Mouse (Mus musculus) midbrain, embryonic 14.5 days (tissue): ENCODE measurements around the gene Gm49373. TPM values are rescaled to one million over a fixed set of nuclear protein-coding genes. Genes with fewer than 3 reads are reported as not detected.
"Not testable (repeated sequence)": the region's sequence is repeated elsewhere in the genome, so short reads cannot be mapped to it uniquely, and the experiment has no call there.

Experiments
- ATAC-seq: fragments of 200-750 bp; cut with Nextera tagmentation; 2 replicates; pipeline ENCODE4 v1.8.0; 2017; ENCODE audit warnings: moderate number of reproducible peaks, moderate library complexity; ENCODE audit not compliant: low FRiP score, low TSS enrichment
- DNase-seq: peaks from one replicate; pipeline ENCODE4 v3.0.0-alpha.2; 2015
- H3K27ac ChIP-seq: fragments of 300-500 bp; sonication (generic); replicated peaks from 2 replicates; pipeline ENCODE4 v1.5.1; 2014; ENCODE audit warnings: mild to moderate bottlenecking, low read depth, low read length, moderate library complexity
- H3K27me3 ChIP-seq: fragments of 300-500 bp; sonication (generic); 2 replicates; pipeline ENCODE4 v1.6.1; 2014; ENCODE audit warnings: low read length, control low read depth, mixed read lengths; ENCODE audit not compliant: control insufficient read depth, insufficient read depth
- H3K36me3 ChIP-seq: fragments of 300-500 bp; sonication (generic); 2 replicates; pipeline ENCODE4 v1.6.1; 2014; ENCODE audit warnings: low read length, control low read depth; ENCODE audit not compliant: control insufficient read depth, insufficient read depth
- H3K4me1 ChIP-seq: fragments of 300-500 bp; sonication (generic); 2 replicates; pipeline ENCODE4 v1.6.1; 2014; ENCODE audit warnings: mild to moderate bottlenecking, antibody characterized with exemption, low read length, control low read depth; ENCODE audit not compliant: control insufficient read depth, insufficient read depth
- H3K4me2 ChIP-seq: fragments of 300-500 bp; sonication (generic); 2 replicates; pipeline ENCODE4 v1.6.1; 2014; ENCODE audit warnings: mild to moderate bottlenecking, low read length, moderate library complexity
- H3K4me3 ChIP-seq: fragments of 300-500 bp; sonication (generic); replicated peaks from 2 replicates; pipeline ENCODE4 v1.5.1; 2014; ENCODE audit warnings: low read depth, low read length
- H3K9ac ChIP-seq: fragments of 300-500 bp; sonication (generic); replicated peaks from 2 replicates; pipeline ENCODE4 v1.6.1; 2014; ENCODE audit warnings: mild to moderate bottlenecking, low read length, moderate library complexity
- H3K9me3 ChIP-seq: fragments of 300-500 bp; sonication (generic); 2 replicates; pipeline ENCODE4 v1.6.1; 2016; ENCODE audit warnings: low read length, control low read depth, mixed read lengths; ENCODE audit not compliant: control insufficient read depth
- WGBS: fragments of 180-500 bp; shearing (Covaris S2); extraction: QIAGEN DNeasy Blood & Tissue Kit; methylation state at CpG from one replicate; pipeline ENCODE4 v1.1.7; 2014; 5-methylcytosine and 5-hydroxymethylcytosine counted together
- polyA plus RNA-seq: library from polyadenylated mRNA; unstranded; fragments of >200 nt; fragmentation: Nextera tagmentation; extraction: Ambion mirVana; gene quantifications from 2 replicates; pipeline ENCODE4 v1.2.1, GENCODE M21; 2014

Gm49373 gene
- polyA plus RNA-seq, 1 experiment from 2014 or later = 1.3 TPM

GRCm38 (mm10) chr9:21045235-21045634, 27.7 kb downstream of the Gm49373 start:
- Histone ChIP-seq H3K4me1 (no peaks in the 10 kb centered on the region), H3K9me3 (no peaks in the 10 kb centered on the region), H3K4me2 (no peak overlapping the region), H3K4me3 (no peak overlapping the region), H3K36me3 (no peaks in the 10 kb centered on the region), H3K27ac (no peak overlapping the region), H3K27me3 (peaks cover 2% of the 10 kb centered on the region; the same call in 1 of the 2 replicates), H3K9ac (no peak overlapping the region)
- ATAC-seq (no peak), DNase-seq (no peak)
- WGBS = 80% methylated on average over 3 of the region's 3 CpGs

DNA sequence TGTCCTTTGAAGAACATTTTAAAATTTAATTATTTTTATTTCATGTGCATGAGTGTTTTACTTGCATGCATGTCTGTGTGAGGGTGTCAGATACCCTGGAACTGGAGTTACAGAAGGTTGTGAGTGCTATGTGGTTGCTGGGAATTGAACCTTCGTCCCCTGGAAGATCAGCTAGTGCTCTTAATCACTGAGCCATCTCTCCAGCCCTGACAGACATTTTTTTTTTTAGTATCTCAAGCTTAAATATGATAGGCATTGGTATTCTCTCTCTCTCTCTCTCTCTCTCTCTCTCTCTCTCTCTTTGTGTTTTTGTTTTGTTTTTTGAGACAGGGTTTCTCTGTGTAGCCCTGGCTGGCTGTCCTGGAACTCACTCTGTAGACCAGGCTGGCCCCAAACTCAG, 28.1 kb downstream of the Gm49373 start:
- not testable (repeated sequence) for H3K9me3 ChIP-seq, H3K27ac ChIP-seq, H3K9ac ChIP-seq, H3K4me1 ChIP-seq, H3K4me2 ChIP-seq, H3K36me3 ChIP-seq, H3K27me3 ChIP-seq, ATAC-seq, H3K4me3 ChIP-seq, DNase-seq
- WGBS = 53% methylated on average over 1 of the region's 1 CpGs

- H3K36me3 ChIP-seq = no peaks in the 10 kb centered on the region
- no peak overlapping the region for H3K27ac ChIP-seq
- H3K4me1 ChIP-seq = no peaks in the 10 kb centered on the region
- peaks cover 18% of the 10 kb centered on the region for H3K27me3 ChIP-seq
- WGBS = 82% methylated on average over 4 of the region's 4 CpGs
- no peak for DNase-seq
- no peak overlapping the region for H3K4me3 ChIP-seq
- H3K9me3 ChIP-seq = no peaks in the 10 kb centered on the region
- H3K9ac ChIP-seq = no peak overlapping the region
- no peak for ATAC-seq
- no peak overlapping the region for H3K4me2 ChIP-seq
Observed at GRCm38 (mm10) chr9:21043563-21043962, 29.3 kb downstream of the Gm49373 start.

GRCm38 (mm10) chr9:21041308-21041707, 31.6 kb downstream of the Gm49373 start:
- WGBS = 43% methylated on average over 4 of the region's 4 CpGs
- H3K9ac ChIP-seq = no peak overlapping the region
- no peaks in the 10 kb centered on the region; the same call in 1 of the 2 replicates for H3K4me1 ChIP-seq
- no peaks in the 10 kb centered on the region for H3K9me3 ChIP-seq
- peaks cover 40% of the 10 kb centered on the region for H3K27me3 ChIP-seq
- ATAC-seq (no peak), DNase-seq (no peak)
- no peak overlapping the region for H3K4me2 ChIP-seq
- no peaks in the 10 kb centered on the region for H3K36me3 ChIP-seq
- no peak overlapping the region for H3K27ac ChIP-seq
- H3K4me3 ChIP-seq = no peak overlapping the region

DNA sequence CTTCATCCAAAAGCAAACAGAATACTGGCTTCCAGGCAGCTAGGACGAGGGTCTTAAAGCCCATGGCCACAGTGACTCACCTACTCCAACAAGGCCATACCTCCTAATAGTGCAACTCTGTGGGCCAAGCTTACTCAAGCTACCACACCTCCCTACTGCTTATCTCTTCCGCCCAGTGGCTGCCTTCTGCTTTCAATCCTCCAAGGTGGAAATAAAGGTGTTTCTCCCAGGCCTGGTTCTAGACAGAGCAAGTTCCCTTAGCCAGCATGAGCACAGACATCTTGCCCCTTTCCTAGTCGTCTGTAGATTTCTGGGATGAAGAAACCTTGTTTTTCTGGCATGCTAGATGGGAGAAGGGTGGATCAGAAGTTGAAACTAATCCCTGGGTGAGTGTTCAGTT, 33.1 kb downstream of the Gm49373 start:
- no peak for DNase-seq
- Histone ChIP-seq H3K4me3 (no peak overlapping the region), H3K9me3 (no peaks in the 10 kb centered on the region), H3K4me1 (no peaks in the 10 kb centered on the region; the same call in 1 of the 2 replicates), H3K27ac (no peak overlapping the region), H3K9ac (no peak overlapping the region), H3K27me3 (peaks cover 55% of the 10 kb centered on the region), H3K36me3 (no peaks in the 10 kb centered on the region), H3K4me2 (no peak overlapping the region)
- WGBS = 66% methylated on average over 3 of the region's 3 CpGs
- no peak for ATAC-seq

GRCm38 (mm10) chr9:21037481-21037891, 35.4 kb downstream of the Gm49373 start:
- peaks cover 7% of the 10 kb centered on the region for H3K4me1 ChIP-seq
- peak; percentile 77 for DNase-seq
- peak overlapping the region; percentile 44 for H3K4me3 ChIP-seq
- 2% methylated on average over 31 of the region's 31 CpGs for WGBS
- H3K36me3 ChIP-seq = no peaks in the 10 kb centered on the region
- peak overlapping the region; percentile 62 for H3K9ac ChIP-seq
- peaks cover 78% of the 10 kb centered on the region for H3K27me3 ChIP-seq
- peak overlapping the region; percentile 63 for H3K4me2 ChIP-seq
- ATAC-seq = peak; percentile 61
- no peak overlapping the region for H3K27ac ChIP-seq
- no peaks in the 10 kb centered on the region for H3K9me3 ChIP-seq

DNA sequence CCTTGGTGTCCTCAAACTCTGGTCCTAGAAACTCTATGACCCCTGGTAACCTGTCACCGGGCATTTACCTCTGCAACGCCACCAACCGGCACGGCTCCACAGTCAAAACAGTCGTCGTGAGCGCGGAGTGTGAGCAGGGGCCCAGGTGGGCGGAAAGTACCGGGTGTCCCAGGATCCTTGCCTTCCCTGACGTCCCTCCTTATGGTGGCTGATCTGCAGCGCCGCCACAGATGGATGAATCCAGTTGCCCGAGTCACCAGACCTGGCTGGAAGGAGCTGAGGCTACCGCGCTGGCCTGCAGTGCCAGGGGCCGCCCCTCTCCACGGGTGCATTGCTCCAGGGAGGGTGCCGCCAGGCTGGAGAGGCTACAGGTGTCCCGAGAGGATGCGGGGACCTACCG, 36.2 kb downstream of the Gm49373 start:
- Histone ChIP-seq H3K27ac (no peak overlapping the region), H3K4me3 (peak overlapping the region; percentile 44), H3K36me3 (no peaks in the 10 kb centered on the region), H3K4me2 (peak overlapping the region; percentile 63), H3K9me3 (no peaks in the 10 kb centered on the region), H3K27me3 (peaks cover 86% of the 10 kb centered on the region), H3K9ac (no peak overlapping the region), H3K4me1 (peaks cover 12% of the 10 kb centered on the region)
- DNase-seq = peak; percentile 16
- WGBS = 2% methylated on average over 22 of the region's 22 CpGs
- ATAC-seq = no peak

DNA sequence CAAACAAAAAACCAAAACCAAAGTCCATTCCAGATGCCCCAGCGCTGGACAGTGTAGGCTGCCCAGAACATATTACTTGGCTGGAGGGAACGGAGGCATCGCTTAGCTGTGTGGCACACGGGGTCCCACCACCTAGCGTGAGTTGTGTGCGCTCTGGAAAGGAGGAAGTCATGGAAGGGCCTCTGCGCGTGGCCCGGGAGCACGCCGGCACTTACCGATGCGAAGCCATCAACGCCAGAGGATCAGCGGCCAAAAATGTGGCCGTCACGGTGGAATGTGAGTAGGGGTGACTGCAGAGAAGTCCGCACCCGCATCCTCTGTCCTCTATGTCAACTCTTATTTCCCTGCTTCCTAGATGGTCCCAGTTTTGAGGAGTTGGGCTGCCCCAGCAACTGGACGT, 36.7 kb downstream of the Gm49373 start:
- Histone ChIP-seq H3K4me3 (peak overlapping the region; percentile 44; the same call in 1 of the 2 replicates), H3K36me3 (no peaks in the 10 kb centered on the region), H3K27me3 (peaks cover 91% of the 10 kb centered on the region), H3K4me2 (peak overlapping the region; percentile 63), H3K27ac (no peak overlapping the region), H3K4me1 (peaks cover 16% of the 10 kb centered on the region), H3K9ac (no peak overlapping the region), H3K9me3 (no peaks in the 10 kb centered on the region)
- ATAC-seq (no peak), DNase-seq (no peak)
- WGBS = 7% methylated on average over 20 of the region's 20 CpGs

DNA sequence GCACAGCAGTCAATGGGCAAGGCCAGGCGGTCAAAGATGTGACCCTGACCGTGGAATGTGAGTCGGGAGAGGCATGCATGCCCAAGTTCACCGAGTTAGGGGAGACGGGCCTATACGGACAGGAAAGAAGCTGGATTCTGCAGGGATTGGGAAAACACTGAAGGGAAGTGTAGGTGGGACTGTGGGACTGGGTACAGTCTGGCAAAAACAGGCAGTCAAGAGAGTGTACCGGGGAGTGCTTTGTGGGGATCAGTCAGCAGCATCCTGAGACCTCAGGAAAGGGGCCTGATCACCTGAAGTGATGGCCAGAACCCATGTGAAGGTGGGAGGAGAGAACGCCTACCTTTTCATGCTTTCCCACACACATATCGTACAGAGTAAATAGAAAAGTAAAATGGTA, 37.3 kb downstream of the Gm49373 start:
- ATAC-seq = no peak
- 16% methylated on average over 9 of the region's 9 CpGs for WGBS
- Histone ChIP-seq H3K36me3 (no peaks in the 10 kb centered on the region), H3K4me2 (no peak overlapping the region), H3K4me3 (no peak overlapping the region), H3K9ac (no peak overlapping the region), H3K4me1 (peaks cover 21% of the 10 kb centered on the region), H3K27me3 (peaks cover 97% of the 10 kb centered on the region), H3K9me3 (no peaks in the 10 kb centered on the region), H3K27ac (no peak overlapping the region)
- DNase-seq = no peak
